Mouse (Mus musculus) hindbrain, postnatal 0 days (tissue): Measurements from ENCODE around the gene Gm10762. TPM values are rescaled to one million over a fixed set of nuclear protein-coding genes. Genes with fewer than 3 reads are reported as not detected.

ENCODE experiments used
- ATAC-seq: fragments of 200-750 bp; cut with Nextera tagmentation; 2 replicates; pipeline ENCODE4 v1.8.0; 2017; ENCODE audit warnings: mild to moderate bottlenecking, moderate TSS enrichment, moderate library complexity
- DNase-seq: peaks from one replicate; pipeline ENCODE4 v3.0.0-alpha.2; 2015; ENCODE audit warnings: low spot score
- H3K27ac ChIP-seq: fragments of 300-500 bp; sonication (generic); 2 replicates; pipeline ENCODE4 v1.5.1; 2014; ENCODE audit warnings: mild to moderate bottlenecking
- H3K27me3 ChIP-seq: fragments of 300-500 bp; sonication (generic); 2 replicates; pipeline ENCODE4 v1.6.1; 2014; ENCODE audit warnings: low read length, mixed read lengths; ENCODE audit not compliant: insufficient read depth
- H3K36me3 ChIP-seq: fragments of 300-500 bp; sonication (generic); 2 replicates; pipeline ENCODE4 v1.6.1; 2014; ENCODE audit warnings: low read length, mixed read lengths; ENCODE audit not compliant: insufficient read depth
- H3K4me1 ChIP-seq: fragments of 300-500 bp; sonication (generic); 2 replicates; pipeline ENCODE4 v1.6.1; 2014; ENCODE audit warnings: antibody characterized with exemption, low read length, mixed read lengths; ENCODE audit not compliant: insufficient read depth
- H3K4me2 ChIP-seq: fragments of 300-500 bp; sonication (generic); 2 replicates; pipeline ENCODE4 v1.6.1; 2014; ENCODE audit warnings: low read depth, mild to moderate bottlenecking, low read length, moderate library complexity, mixed read lengths
- H3K4me3 ChIP-seq: fragments of 300-500 bp; sonication (generic); 2 replicates; pipeline ENCODE4 v1.5.1; 2014; ENCODE audit warnings: low read length
- H3K9ac ChIP-seq: fragments of 300-500 bp; sonication (generic); replicated peaks from 2 replicates; pipeline ENCODE4 v1.6.1; 2014; ENCODE audit warnings: mild to moderate bottlenecking, low read length, moderate library complexity, mixed read lengths
- H3K9me3 ChIP-seq: fragments of 300-500 bp; sonication (generic); 2 replicates; pipeline ENCODE4 v1.6.1; 2016; ENCODE audit warnings: low read length, mixed read lengths
- CTCF ChIP-seq: IDR thresholded peaks from 2 replicates; pipeline ENCODE4 v1.5.1; 2016; ENCODE audit warnings: antibody characterized with exemption, control low read depth, low read depth
- WGBS: fragments of 180-500 bp; shearing (Covaris S2); extraction: QIAGEN DNeasy Blood & Tissue Kit; methylation state at CpG from one replicate; pipeline ENCODE4 v1.1.7; 2014; 5-methylcytosine and 5-hydroxymethylcytosine counted together
- polyA plus RNA-seq: library from polyadenylated mRNA; unstranded; fragments of >200 nt; fragmentation: Nextera tagmentation; extraction: Ambion mirVana; gene quantifications from 2 replicates; pipeline ENCODE4 v1.2.1, GENCODE M21; 2015
- total RNA-seq: library from RNA; depleted of rRNA; stranded (reverse); fragments of >200 nt; gene quantifications from 2 replicates; pipeline ENCODE4 v1.2.3, GENCODE M21; 2014

Gene Gm10762
- total and polyA plus RNA-seq, 2 experiments from 2014 or later: 19.8 to 33.4 TPM

DNA sequence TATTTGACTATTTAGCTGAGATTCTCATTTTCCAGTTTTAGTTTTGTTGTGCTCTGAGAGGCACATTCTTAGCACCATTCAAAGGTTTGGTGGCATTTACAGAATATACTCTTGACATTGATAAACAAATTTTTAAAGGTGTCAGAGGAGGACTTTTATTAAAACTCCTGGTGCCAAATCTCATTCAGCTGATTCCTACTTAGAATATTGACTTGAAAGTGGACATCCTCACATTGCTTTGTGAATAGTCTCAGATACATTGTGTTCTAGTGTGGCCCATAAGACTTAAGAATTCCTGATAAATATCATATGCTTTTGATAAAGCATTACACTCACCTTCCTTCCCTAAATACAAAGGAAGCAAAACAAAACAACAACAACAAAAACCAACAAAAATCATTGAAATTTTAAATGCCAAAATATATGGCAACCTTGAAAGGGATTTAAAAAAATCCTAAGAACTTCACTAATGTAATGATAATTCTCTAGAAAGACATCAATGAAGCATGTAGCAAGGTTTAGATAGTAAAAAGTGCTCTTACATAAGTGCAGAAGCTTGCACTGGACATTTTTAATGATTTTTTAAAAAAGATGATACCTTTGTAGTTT, 1.1 kb upstream of the Gm10762 start:
- Histone ChIP-seq H3K9ac (peak overlapping the region; percentile 100; the same call in 1 of the 2 replicates), H3K36me3 (no peaks in the 10 kb centered on the region), H3K4me1 (0 out of 2 replicates have a peak, but pooled peaks cover 2% of the 10 kb centered on the region), H3K4me2 (peak overlapping the region; percentile 62), H3K27me3 (no peaks in the 10 kb centered on the region), H3K27ac (peak overlapping the region; percentile 100), H3K9me3 (no peaks in the 10 kb centered on the region), H3K4me3 (peak overlapping the region; percentile 95)
- no peak for DNase-seq
- no peak for ATAC-seq
- no peak for TF ChIP-seq CTCF

- TF ChIP-seq CTCF: no peak
- H3K4me2 ChIP-seq: peak within 1 kb of the TSS; percentile 62
- H3K27me3 ChIP-seq: no peaks in the 10 kb centered on the region
- ATAC-seq: peak; percentile 98
- no peaks in the 10 kb centered on the region for H3K9me3 ChIP-seq
- peak; percentile 100 for DNase-seq
- H3K4me1 ChIP-seq: 0 out of 2 replicates have a peak, but pooled peaks cover 2% of the 10 kb centered on the region
- H3K36me3 ChIP-seq: no peaks in the 10 kb centered on the region
- H3K4me3 ChIP-seq: peak within 1 kb of the TSS; percentile 95
- peak within 1 kb of the TSS; percentile 100 for H3K27ac ChIP-seq
- H3K9ac ChIP-seq: peak within 1 kb of the TSS; percentile 100
- under 1% methylated on average over 65 of the region's 65 CpGs for WGBS
Observed at GRCm38 (mm10) chr2:128966641-128967580, 614 bp downstream of the Gm10762 start, which contains the start of gene Zc3h6. TSS of gene Zc3h6 (plus strand) at chr2:128967402.

DNA sequence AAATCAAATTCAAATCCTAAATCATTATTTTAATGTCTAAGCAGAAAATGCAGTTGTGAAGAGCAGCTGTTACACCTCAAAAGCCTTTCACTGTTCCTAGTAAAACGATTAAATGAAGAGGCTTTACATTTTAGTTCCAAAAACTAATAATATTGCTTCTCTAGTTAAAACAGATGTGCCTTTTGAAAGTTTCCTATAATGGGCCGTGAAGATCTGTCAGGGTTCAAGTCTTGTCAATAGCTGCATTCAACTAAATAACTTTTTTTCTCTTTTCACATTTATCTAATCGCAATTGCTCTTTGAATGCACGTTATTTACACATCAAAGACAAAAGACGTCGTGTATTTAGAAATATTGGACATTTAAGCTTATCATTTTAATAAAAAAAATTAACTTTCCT, 1.3 kb downstream of the Gm10762 start:
- ATAC-seq (no peak), DNase-seq (peak; percentile 12)
- WGBS: 6% methylated on average over 6 of the region's 6 CpGs
- no peak for TF ChIP-seq CTCF
- Histone ChIP-seq H3K9me3 (no peaks in the 10 kb centered on the region), H3K36me3 (no peaks in the 10 kb centered on the region), H3K9ac (peak overlapping the region; percentile 100), H3K27me3 (no peaks in the 10 kb centered on the region), H3K27ac (peak overlapping the region; percentile 100; the same call in 1 of the 2 replicates), H3K4me1 (0 out of 2 replicates have a peak, but pooled peaks cover 2% of the 10 kb centered on the region), H3K4me3 (peak overlapping the region; percentile 95), H3K4me2 (peak overlapping the region; percentile 62)

DNA sequence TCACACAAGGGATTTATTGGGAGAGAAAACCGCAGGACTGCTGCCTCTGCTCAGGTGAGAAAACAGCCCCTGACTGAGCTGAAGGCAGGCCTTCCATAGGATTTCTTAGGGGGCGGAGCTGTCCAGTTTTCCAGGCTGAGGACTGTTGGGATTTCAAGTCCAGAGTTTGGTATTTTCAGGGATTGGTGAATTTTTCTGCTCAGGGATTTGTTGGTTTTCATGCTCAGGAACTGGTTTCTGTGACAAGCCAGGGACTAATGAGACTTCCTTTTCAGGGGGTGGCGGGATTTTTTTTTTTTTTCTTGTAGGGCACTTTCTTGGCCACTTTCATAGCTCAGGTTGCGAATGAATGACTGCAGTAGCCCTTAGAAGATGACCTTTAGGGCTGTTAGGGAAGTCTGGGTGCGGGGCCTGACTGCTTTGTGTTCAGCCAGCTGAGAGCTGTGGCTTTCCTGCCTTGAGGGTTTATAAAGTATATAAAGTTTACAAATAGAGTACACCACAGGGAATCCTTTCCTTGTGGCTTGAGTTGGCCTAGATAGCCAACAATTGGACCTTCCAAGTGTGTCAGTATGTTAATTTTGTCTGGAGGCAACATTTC, 1.9 kb downstream of the Gm10762 start:
- 38% methylated on average over 5 of the region's 5 CpGs for WGBS

GRCm38 (mm10) chr2:128954186-128954585, 13.3 kb downstream of the Gm10762 start:
- DNase-seq: no peak
- Histone ChIP-seq H3K4me2 (no peak overlapping the region), H3K4me1 (no peaks in the 10 kb centered on the region), H3K27ac (no peak overlapping the region), H3K4me3 (no peak overlapping the region), H3K27me3 (no peaks in the 10 kb centered on the region), H3K9me3 (no peaks in the 10 kb centered on the region), H3K36me3 (no peaks in the 10 kb centered on the region), H3K9ac (no peak overlapping the region)
- no peak for TF ChIP-seq CTCF
- ATAC-seq: no peak

More for the DNA sequence above, 1.9 kb downstream of the Gm10762 start:
- H3K4me1 ChIP-seq: 0 out of 2 replicates have a peak, but pooled peaks cover 2% of the 10 kb centered on the region
- no peaks in the 10 kb centered on the region for H3K9me3 ChIP-seq
- H3K4me3 ChIP-seq: no peak overlapping the region
- TF ChIP-seq CTCF: no peak
- ATAC-seq (no peak), DNase-seq (peak; percentile 5)
- no peaks in the 10 kb centered on the region for H3K27me3 ChIP-seq
- no peaks in the 10 kb centered on the region for H3K36me3 ChIP-seq
- H3K27ac ChIP-seq: peak overlapping the region; percentile 100; the same call in 1 of the 2 replicates
- no peak overlapping the region for H3K9ac ChIP-seq
- peak overlapping the region; percentile 62 for H3K4me2 ChIP-seq

DNA sequence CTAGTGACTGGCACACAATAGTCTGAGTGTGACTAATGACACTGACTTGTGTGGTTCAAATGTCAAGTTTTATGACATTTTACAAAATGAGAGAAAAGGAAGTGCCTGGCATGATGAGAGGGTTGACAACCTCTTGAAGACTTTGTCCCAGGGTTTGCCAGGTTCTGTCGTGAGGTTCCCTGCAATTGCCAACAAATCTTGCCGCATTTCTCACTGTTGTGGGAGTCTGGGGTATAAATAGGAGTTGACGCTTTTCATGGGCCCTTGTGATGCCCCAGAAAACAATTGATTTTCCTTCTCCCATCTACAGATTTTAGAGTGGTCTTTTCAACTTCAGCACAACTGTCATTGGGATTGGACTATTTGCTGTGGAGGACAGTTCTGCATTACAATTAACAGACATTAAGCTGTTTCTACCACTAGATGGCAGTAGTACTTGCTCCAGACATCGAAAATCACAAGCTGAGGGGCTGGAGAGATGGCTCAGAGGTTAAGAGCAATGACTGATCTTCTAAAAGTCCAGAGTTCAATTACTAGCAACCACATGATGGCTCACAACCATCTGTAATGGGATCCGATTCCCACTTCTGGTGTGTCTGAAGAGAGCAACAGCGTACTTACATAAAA, 19.4 kb downstream of the Gm10762 start:
- 0 out of 2 replicates have a peak, but pooled peaks have one; percentile 52 for ATAC-seq
- Histone ChIP-seq H3K27ac (no peak overlapping the region), H3K4me3 (no peak overlapping the region), H3K9me3 (no peaks in the 10 kb centered on the region), H3K4me2 (no peak overlapping the region), H3K27me3 (no peaks in the 10 kb centered on the region), H3K9ac (no peak overlapping the region), H3K36me3 (no peaks in the 10 kb centered on the region), H3K4me1 (no peaks in the 10 kb centered on the region)
- WGBS: 32% methylated on average over 6 of the region's 6 CpGs
- peak; percentile 91 for TF ChIP-seq CTCF
- peak; percentile 86 for DNase-seq
